Mouse (Mus musculus) kidney, embryonic 14.5 days (tissue): Measurements from ENCODE around the gene Rnf223. TPM values are rescaled to one million over a fixed set of nuclear protein-coding genes. Genes with fewer than 3 reads are reported as not detected.

Source experiments
- ATAC-seq: fragments of 200-750 bp; cut with Nextera tagmentation; 2 replicates; pipeline ENCODE4 v1.8.0; 2017; ENCODE audit warnings: moderate number of reproducible peaks, mild to moderate bottlenecking, moderate TSS enrichment, moderate library complexity; ENCODE audit not compliant: low FRiP score, low TSS enrichment
- H3K27ac ChIP-seq: fragments of 300-500 bp; sonication (generic); 2 replicates; pipeline ENCODE4 v1.5.1; 2014; ENCODE audit warnings: low read depth, mild to moderate bottlenecking, low read length, moderate library complexity, mixed read lengths
- H3K27me3 ChIP-seq: fragments of 300-500 bp; sonication (generic); 2 replicates; pipeline ENCODE4 v1.6.1; 2014; ENCODE audit warnings: mild to moderate bottlenecking, low read length; ENCODE audit not compliant: control insufficient read depth, insufficient read depth
- H3K36me3 ChIP-seq: fragments of 300-500 bp; sonication (generic); 2 replicates; pipeline ENCODE4 v1.6.1; 2014; ENCODE audit warnings: low read length, mixed read lengths; ENCODE audit not compliant: control insufficient read depth, insufficient read depth
- H3K4me1 ChIP-seq: fragments of 300-500 bp; sonication (generic); 2 replicates; pipeline ENCODE4 v1.6.1; 2014; ENCODE audit warnings: low read length, mixed read lengths; ENCODE audit not compliant: control insufficient read depth, insufficient read depth
- H3K4me2 ChIP-seq: fragments of 300-500 bp; sonication (generic); replicated peaks from 2 replicates; pipeline ENCODE4 v1.6.1; 2014; ENCODE audit warnings: low read depth, mild to moderate bottlenecking, low read length
- H3K4me3 ChIP-seq: fragments of 300-500 bp; sonication (generic); 2 replicates; pipeline ENCODE4 v1.5.1; 2014; ENCODE audit warnings: mild to moderate bottlenecking, low read length
- H3K9ac ChIP-seq: fragments of 300-500 bp; sonication (generic); 2 replicates; pipeline ENCODE4 v1.6.1; 2014; ENCODE audit warnings: low read depth, mild to moderate bottlenecking, low read length, moderate library complexity
- H3K9me3 ChIP-seq: fragments of 300-500 bp; sonication (generic); 2 replicates; pipeline ENCODE4 v1.6.1; 2016; ENCODE audit warnings: low read length; ENCODE audit not compliant: control insufficient read depth
- WGBS: fragments of 180-500 bp; shearing (Covaris S2); extraction: QIAGEN DNeasy Blood & Tissue Kit; methylation state at CpG from one replicate; pipeline ENCODE4 v1.1.7; 2014; 5-methylcytosine and 5-hydroxymethylcytosine counted together
- polyA plus RNA-seq: library from polyadenylated mRNA; unstranded; fragments of >200 nt; fragmentation: Nextera tagmentation; extraction: Ambion mirVana; gene quantifications from 2 replicates; pipeline ENCODE4 v1.2.1, GENCODE M21; 2014

Rnf223 gene
- 0.35 and 0.57 TPM in 2 replicates for polyA plus RNA-seq

- H3K27me3 ChIP-seq = no peaks in the 10 kb centered on the region
- WGBS = 61% methylated on average over 15 of the region's 15 CpGs
- H3K4me3 ChIP-seq = no peak within 1 kb of the TSS
- peak; percentile 51; the same call in 1 of the 2 replicates for ATAC-seq
- H3K9me3 ChIP-seq = no peaks in the 10 kb centered on the region
- no peak within 1 kb of the TSS for H3K27ac ChIP-seq
- H3K36me3 ChIP-seq = peaks cover 17% of the 10 kb centered on the region
- H3K9ac ChIP-seq = no peak within 1 kb of the TSS
- no peak within 1 kb of the TSS for H3K4me2 ChIP-seq
- no peaks in the 10 kb centered on the region for H3K4me1 ChIP-seq
Observed at GRCm38 (mm10) chr4:156130436-156130835, at the start of gene Rnf223. Gene Rnf223 (plus strand): TSS chr4:156130513.

- H3K4me1 ChIP-seq = 0 out of 2 replicates have a peak, but pooled peaks cover 18% of the 10 kb centered on the region
- WGBS = 28% methylated on average over 4 of the region's 4 CpGs
- H3K4me2 ChIP-seq = peak overlapping the region; percentile 35
- no peaks in the 10 kb centered on the region for H3K36me3 ChIP-seq
- H3K4me3 ChIP-seq = peak overlapping the region; percentile 22
- ATAC-seq = no peak; the same call in 1 of the 2 replicates
- peak overlapping the region; percentile 83 for H3K27ac ChIP-seq
- no peak overlapping the region for H3K9ac ChIP-seq
- H3K9me3 ChIP-seq = no peaks in the 10 kb centered on the region
- 0 out of 2 replicates have a peak, but pooled peaks cover 6% of the 10 kb centered on the region for H3K27me3 ChIP-seq
Observed at GRCm38 (mm10) chr4:156082621-156083234, 47.6 kb upstream of the Rnf223 start.

- H3K4me1 ChIP-seq = 0 out of 2 replicates have a peak, but pooled peaks cover 18% of the 10 kb centered on the region
- no peaks in the 10 kb centered on the region for H3K36me3 ChIP-seq
- WGBS = 55% methylated on average over 5 of the region's 5 CpGs
- 0 out of 2 replicates have a peak, but pooled peaks cover under 1% of the 10 kb centered on the region for H3K27me3 ChIP-seq
- H3K4me3 ChIP-seq = peak overlapping the region; percentile 22; the same call in 1 of the 2 replicates
- H3K27ac ChIP-seq = peak overlapping the region; percentile 83
- ATAC-seq = peak; percentile 56
- peak overlapping the region; percentile 35 for H3K4me2 ChIP-seq
- H3K9me3 ChIP-seq = no peaks in the 10 kb centered on the region
- H3K9ac ChIP-seq = peak overlapping the region; percentile 32; the same call in 1 of the 2 replicates
Observed at GRCm38 (mm10) chr4:156083348-156083747, 47.0 kb upstream of the Rnf223 start.

GRCm38 (mm10) chr4:156084096-156084879 is 46.0 kb upstream of the Rnf223 start:
- peak overlapping the region; percentile 35 for H3K4me2 ChIP-seq
- no peaks in the 10 kb centered on the region for H3K9me3 ChIP-seq
- 56% methylated on average over 9 of the region's 9 CpGs for WGBS
- H3K9ac ChIP-seq = peak overlapping the region; percentile 32; the same call in 1 of the 2 replicates
- H3K4me3 ChIP-seq = peak overlapping the region; percentile 1; the same call in 1 of the 2 replicates
- H3K27me3 ChIP-seq = no peaks in the 10 kb centered on the region
- ATAC-seq = peak; percentile 51; the same call in 1 of the 2 replicates
- no peaks in the 10 kb centered on the region for H3K36me3 ChIP-seq
- H3K4me1 ChIP-seq = 0 out of 2 replicates have a peak, but pooled peaks cover 18% of the 10 kb centered on the region
- H3K27ac ChIP-seq = peak overlapping the region; percentile 83

GRCm38 (mm10) chr4:156085256-156085655 is 45.1 kb upstream of the Rnf223 start:
- no peak for ATAC-seq
- 87% methylated on average over 8 of the region's 8 CpGs for WGBS

GRCm38 (mm10) chr4:156087398-156088087 is 42.8 kb upstream of the Rnf223 start:
- no peak overlapping the region for H3K9ac ChIP-seq
- H3K36me3 ChIP-seq = no peaks in the 10 kb centered on the region
- 41% methylated on average over 5 of the region's 5 CpGs for WGBS
- no peak for ATAC-seq
- H3K4me2 ChIP-seq = no peak overlapping the region
- H3K4me3 ChIP-seq = no peak overlapping the region
- no peaks in the 10 kb centered on the region for H3K9me3 ChIP-seq
- H3K4me1 ChIP-seq = 0 out of 2 replicates have a peak, but pooled peaks cover 7% of the 10 kb centered on the region
- H3K27me3 ChIP-seq = no peaks in the 10 kb centered on the region
- no peak overlapping the region for H3K27ac ChIP-seq

More at GRCm38 (mm10) chr4:156085256-156085655, 45.1 kb upstream of the Rnf223 start:
- H3K4me3 ChIP-seq = no peak overlapping the region
- H3K36me3 ChIP-seq = no peaks in the 10 kb centered on the region
- H3K27ac ChIP-seq = peak overlapping the region; percentile 83
- 0 out of 2 replicates have a peak, but pooled peaks cover 18% of the 10 kb centered on the region for H3K4me1 ChIP-seq
- no peak overlapping the region for H3K4me2 ChIP-seq
- H3K9me3 ChIP-seq = no peaks in the 10 kb centered on the region
- H3K27me3 ChIP-seq = no peaks in the 10 kb centered on the region
- H3K9ac ChIP-seq = no peak overlapping the region

- 59% methylated on average over 1 of the region's 1 CpGs for WGBS
- Histone ChIP-seq H3K4me1 (no peaks in the 10 kb centered on the region), H3K4me3 (no peak overlapping the region), H3K9ac (no peak overlapping the region), H3K27ac (no peak overlapping the region), H3K4me2 (no peak overlapping the region), H3K36me3 (no peaks in the 10 kb centered on the region), H3K9me3 (no peaks in the 10 kb centered on the region), H3K27me3 (no peaks in the 10 kb centered on the region)
- no peak for ATAC-seq
Observed at GRCm38 (mm10) chr4:156091236-156091635, 39.1 kb upstream of the Rnf223 start.

GRCm38 (mm10) chr4:156092765-156093164 is 37.5 kb upstream of the Rnf223 start:
- Histone ChIP-seq H3K27ac (no peak overlapping the region), H3K9me3 (no peaks in the 10 kb centered on the region), H3K9ac (no peak overlapping the region), H3K4me3 (no peak overlapping the region), H3K36me3 (no peaks in the 10 kb centered on the region), H3K4me2 (no peak overlapping the region), H3K4me1 (no peaks in the 10 kb centered on the region), H3K27me3 (no peaks in the 10 kb centered on the region)
- 89% methylated on average over 1 of the region's 1 CpGs for WGBS
- ATAC-seq = no peak
